9 mouse cellular contexts compared by ENCODE assay signal in genomic region chr9:95442321-95442731, GRCm38 (mm10). TPM values are rescaled to one million over a fixed set of nuclear protein-coding genes. Genes with fewer than 3 reads are reported as not detected.
DNase-seq lines count a peak whose midpoint lies in the region; ATAC-seq and TF ChIP-seq lines count a peak whose summit lies in the region.
"Had no signal": no experiment of that assay in that cellular context is flagged by ENCODE, and none has a peak within 500 bp of the region (broad histone marks: within the 10 kb centered on the region; RNA-seq: fewer than 3 reads in every experiment).

No protein-coding gene starts in this region.

- no peak for TF ChIP-seq CTCF in kidney, adult 2 months (conservative IDR thresholded peaks at IDR 0.05; ENCODE audit: insufficient read depth, insufficient read length, low read depth, low read length)

- peak overlapping the region; percentile 30 for H3K4me3 ChIP-seq in kidney, embryonic 15.5 days (replicated peaks)
- H3K4me3 ChIP-seq in kidney, adult 2 months (ENCODE audit: insufficient read depth, low read depth, low read length), result no peak overlapping the region
- peak overlapping the region; percentile 7; the same call in 1 of the 2 replicates for H3K4me3 ChIP-seq in neural tube, embryonic 12.5 days

- ATAC-seq in kidney, embryonic 15.5 days (replicated peaks; ENCODE audit: low FRiP score), result peak; percentile 65; the same call in 1 of the 2 replicates
- ATAC-seq in neural tube, embryonic 12.5 days (ENCODE audit: low FRiP score, low read depth), result peak; percentile 72
- ATAC-seq: Patski had no signal

- no peak overlapping the region for H3K27ac ChIP-seq in kidney, embryonic 15.5 days
- no peak overlapping the region for H3K27ac ChIP-seq in kidney, adult 2 months (ENCODE audit: insufficient read depth, low read depth, low read length)
- no peak overlapping the region for H3K27ac ChIP-seq in neural tube, embryonic 12.5 days

- H3K4me2 ChIP-seq in kidney, embryonic 15.5 days, result peak overlapping the region; percentile 54
- H3K4me2 ChIP-seq in neural tube, embryonic 12.5 days (replicated peaks), result peak overlapping the region; percentile 48

- no peaks in the 10 kb centered on the region for H3K27me3 ChIP-seq in kidney, embryonic 15.5 days
- H3K27me3 ChIP-seq in kidney, adult 2 months (replicated peaks; ENCODE audit: control insufficient read depth, insufficient read depth, low read length), result no peaks in the 10 kb centered on the region
- H3K27me3 ChIP-seq in neural tube, embryonic 12.5 days (replicated peaks), result no peaks in the 10 kb centered on the region
- H3K27me3 ChIP-seq: Patski had no signal

- WGBS in kidney, embryonic 15.5 days, result 6% methylated on average over 13 of the region's 13 CpGs
- WGBS in kidney, adult 2 months, result 18% methylated on average over 13 of the region's 13 CpGs
- 14% methylated on average over 13 of the region's 13 CpGs for WGBS in neural tube, embryonic 12.5 days

- no peak overlapping the region for H3K9ac ChIP-seq in kidney, embryonic 15.5 days
- H3K9ac ChIP-seq in neural tube, embryonic 12.5 days, result no peak overlapping the region

- H3K4me1 ChIP-seq in kidney, embryonic 15.5 days, result 0 out of 2 replicates have a peak, but pooled peaks cover 7% of the 10 kb centered on the region
- H3K4me1 ChIP-seq in kidney, adult 2 months (ENCODE audit: control insufficient read depth, insufficient read depth, low read length), result no peaks in the 10 kb centered on the region
- H3K4me1 ChIP-seq in neural tube, embryonic 12.5 days, result peaks cover 7% of the 10 kb centered on the region; the same call in 1 of the 2 replicates

- no peak for DNase-seq in kidney, adult 2 months
- peak; percentile 38 to 58 for DNase-seq in cerebellum, postnatal 25 days
- DNase-seq in frontal cortex, postnatal 36 days (ENCODE audit: low spot score in 2 of 2), result peak; percentile 25 to 59
- DNase-seq in layer of hippocampus, postnatal 14 days (ENCODE audit: low spot score in 2 of 2), result peak; percentile 33 to 43
- no peak for DNase-seq in B cell, adult 2 months
- no peak for DNase-seq in gastrocnemius, adult 18-20 months (ENCODE audit: low spot score)

- no peak for TF ChIP-seq POLR2A in kidney, adult 2 months (IDR thresholded peaks at IDR 0.05; ENCODE audit: low read depth, low read length)

- H3K9me3 ChIP-seq in kidney, embryonic 15.5 days (replicated peaks), result no peaks in the 10 kb centered on the region
- H3K9me3 ChIP-seq in neural tube, embryonic 12.5 days, result no peaks in the 10 kb centered on the region

- H3K36me3 ChIP-seq in kidney, embryonic 15.5 days, result no peaks in the 10 kb centered on the region
- no peaks in the 10 kb centered on the region for H3K36me3 ChIP-seq in kidney, adult 2 months (ENCODE audit: control insufficient read depth, insufficient read depth, low read length)
- no peaks in the 10 kb centered on the region for H3K36me3 ChIP-seq in neural tube, embryonic 12.5 days

RNA-seq across cellular contexts. Expression of gene Chst2, which starts 35.8 kb away (rescaled TPM):
- polyA plus RNA-seq in kidney, embryonic 15.5 days (2015; fragmentation: Nextera tagmentation; extraction: Ambion mirVana), result 7.1 and 8.3 TPM in 2 replicates
- polyA plus RNA-seq in kidney, adult 2 months (2012; rRNA removed), result 2.6 and 3.3 TPM in 2 replicates
- total RNA-seq in layer of hippocampus, postnatal 14 days (2021), result 100 to 1,000 TPM; 157 to 163 TPM
- polyA plus RNA-seq in neural tube, embryonic 12.5 days (2016; fragmentation: Nextera tagmentation; extraction: Ambion mirVana), result 6.5 and 8.2 TPM in 2 replicates
- total RNA-seq in gastrocnemius, adult 18-20 months (2021), result under 1 TPM; 0.32 to 0.38 TPM

Comparison
In these comparisons a context has a peak if more than half of its experiments do, and no peak if none do; other contexts are left out.
1. DNase-seq: peak in cerebellum, postnatal 25 days (2 of 2), frontal cortex, postnatal 36 days (2 of 2) and layer of hippocampus, postnatal 14 days (2 of 2); none in kidney, adult 2 months (single experiment), B cell, adult 2 months (0 of 2) and gastrocnemius, adult 18-20 months (single experiment).